Mouse (Mus musculus): ENCODE results near the gene Ccr4. TPM values are rescaled to one million over a fixed set of nuclear protein-coding genes. Genes with fewer than 3 reads are reported as not detected.

The Ccr4 gene
- polyA plus RNA-seq, 1 experiment: 2.6 TPM

DNA sequence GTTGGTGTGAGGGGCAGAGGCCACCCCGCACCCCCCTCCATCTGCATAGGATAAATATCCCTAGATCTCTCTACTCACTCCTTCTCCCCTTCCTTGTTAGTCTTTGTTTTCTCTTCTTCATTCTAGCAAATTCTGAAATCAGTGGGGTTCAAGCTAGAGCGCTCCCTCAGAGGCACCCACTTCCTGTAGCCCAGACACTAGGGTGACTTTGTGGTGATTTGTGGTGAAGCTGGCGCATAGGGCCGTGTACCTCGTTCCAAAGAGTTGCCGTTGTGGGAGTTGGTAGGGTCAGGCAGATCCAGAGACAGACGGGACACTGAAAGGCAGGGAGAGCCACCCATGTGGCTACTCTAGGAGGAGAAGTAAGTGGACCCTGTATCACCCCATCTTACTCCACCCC lies 42.1 kb downstream of the Ccr4 start:
- Histone ChIP-seq H3K36me3 (ENCODE audit: control insufficient read depth, insufficient read depth, low read length) (peaks cover 24% of the 10 kb centered on the region), H3K4me1 (ENCODE audit: control insufficient read depth, insufficient read depth, insufficient read length) (no peaks in the 10 kb centered on the region), H3K27me3 (ENCODE audit: control insufficient read depth, insufficient read depth, low read length) (no peaks in the 10 kb centered on the region), H3K27ac (ENCODE audit: insufficient read depth, low read length) (no peak overlapping the region), H3K4me3 (ENCODE audit: extremely low read depth, insufficient read depth, insufficient read length) (no peak overlapping the region)
- DNase-seq (ENCODE audit: low read depth in 1 of 2, low spot score in 2 of 2): no peak
- TF ChIP-seq POLR2A (IDR thresholded peaks at IDR 0.05; ENCODE audit: low read depth, low read length) (no peak), CTCF (IDR thresholded peaks at IDR 0.05; ENCODE audit: extremely low read depth, insufficient read depth, insufficient read length, insufficient replicate concordance) (no peak)
- 63% methylated on average over 7 of the region's 7 CpGs for WGBS

DNA sequence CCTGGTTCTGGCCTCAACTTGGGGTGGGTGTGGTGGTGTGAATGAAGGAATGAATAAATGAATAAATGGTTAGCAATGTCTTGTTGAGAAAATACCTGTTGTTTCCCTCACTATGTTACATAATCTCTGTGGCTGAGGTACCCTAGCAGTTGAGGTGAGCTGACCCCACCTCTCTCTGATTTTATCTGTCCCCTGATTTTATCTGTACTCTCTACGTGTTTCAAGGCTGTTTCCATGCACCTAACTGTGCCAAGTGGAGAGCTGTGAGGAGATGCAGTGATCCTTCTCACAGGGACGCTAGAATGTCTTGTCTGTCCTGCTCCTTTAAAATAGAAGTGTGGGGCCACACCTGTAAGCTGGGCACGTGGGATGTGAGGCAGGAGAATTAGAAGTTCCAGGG lies 46.3 kb downstream of the Ccr4 start:
- Histone ChIP-seq H3K4me3 (ENCODE audit: extremely low read depth, insufficient read depth, insufficient read length) (no peak overlapping the region), H3K27ac (ENCODE audit: insufficient read depth, low read length) (no peak overlapping the region), H3K4me1 (ENCODE audit: control insufficient read depth, insufficient read depth, insufficient read length) (no peaks in the 10 kb centered on the region), H3K36me3 (ENCODE audit: control insufficient read depth, insufficient read depth, low read length) (peaks cover 17% of the 10 kb centered on the region), H3K27me3 (ENCODE audit: control insufficient read depth, insufficient read depth, low read length) (no peaks in the 10 kb centered on the region)
- whole genome bisulfite sequencing: 79% methylated on average over 3 of the region's 3 CpGs
- no peak for DNase-seq (ENCODE audit: low read depth in 1 of 2, low spot score in 2 of 2)
- no peak for TF ChIP-seq POLR2A (IDR thresholded peaks at IDR 0.05; ENCODE audit: low read depth, low read length)
- no peak for TF ChIP-seq CTCF (IDR thresholded peaks at IDR 0.05; ENCODE audit: extremely low read depth, insufficient read depth, insufficient read length, insufficient replicate concordance)

DNA sequence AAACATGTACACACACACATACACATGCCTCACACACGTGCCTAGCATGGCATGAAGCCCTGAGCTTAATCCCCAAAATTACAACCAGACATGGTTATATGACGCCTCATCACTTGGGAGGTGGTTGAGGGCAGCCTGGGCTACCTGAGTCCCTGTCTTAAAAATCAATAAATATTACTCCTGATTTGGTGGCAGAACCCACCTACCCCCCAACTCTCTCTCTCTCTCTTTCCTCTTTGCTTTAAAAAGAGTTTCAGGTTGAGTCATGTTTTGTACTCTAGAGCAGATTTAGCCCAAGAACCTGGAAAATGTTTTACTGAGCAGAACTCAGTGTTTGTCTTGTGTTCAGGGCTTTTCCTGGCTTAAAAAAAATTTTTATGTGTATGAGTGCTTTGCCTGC lies 49.3 kb downstream of the Ccr4 start:
- Histone ChIP-seq H3K4me1 (ENCODE audit: control insufficient read depth, insufficient read depth, insufficient read length) (no peaks in the 10 kb centered on the region), H3K27me3 (ENCODE audit: control insufficient read depth, insufficient read depth, low read length) (no peaks in the 10 kb centered on the region), H3K4me3 (ENCODE audit: extremely low read depth, insufficient read depth, insufficient read length) (no peak overlapping the region), H3K36me3 (ENCODE audit: control insufficient read depth, insufficient read depth, low read length) (peaks cover 8% of the 10 kb centered on the region), H3K27ac (ENCODE audit: insufficient read depth, low read length) (no peak overlapping the region)
- DNase-seq (ENCODE audit: low read depth in 1 of 2, low spot score in 2 of 2): no peak
- TF ChIP-seq CTCF (IDR thresholded peaks at IDR 0.05; ENCODE audit: extremely low read depth, insufficient read depth, insufficient read length, insufficient replicate concordance): no peak
- no peak for TF ChIP-seq POLR2A (IDR thresholded peaks at IDR 0.05; ENCODE audit: low read depth, low read length)
- 92% methylated on average over 2 of the region's 2 CpGs for WGBS

DNA sequence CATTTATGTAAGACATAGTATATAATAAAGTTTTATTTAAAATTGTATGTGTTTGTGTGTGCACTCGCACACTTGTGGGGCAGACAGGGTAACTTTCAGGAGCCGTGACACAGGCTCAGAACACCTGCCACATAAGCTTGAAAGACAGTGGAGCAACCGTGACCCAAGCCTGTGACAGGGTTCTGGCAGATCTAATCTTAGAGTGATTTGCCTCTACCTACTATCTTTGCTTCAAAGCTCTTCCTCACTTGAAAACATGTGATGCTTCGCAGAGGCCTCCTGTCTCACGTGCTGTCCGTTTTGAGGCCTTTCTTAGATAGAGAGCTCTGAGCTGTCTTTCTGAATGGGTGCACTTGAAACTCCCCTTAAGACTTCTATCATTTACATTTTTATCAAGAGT lies 52.3 kb downstream of the Ccr4 start:
- TF ChIP-seq POLR2A (IDR thresholded peaks at IDR 0.05; ENCODE audit: low read depth, low read length): no peak
- TF ChIP-seq CTCF (IDR thresholded peaks at IDR 0.05; ENCODE audit: extremely low read depth, insufficient read depth, insufficient read length, insufficient replicate concordance): no peak
- Histone ChIP-seq H3K4me3 (ENCODE audit: extremely low read depth, insufficient read depth, insufficient read length) (no peak overlapping the region), H3K27me3 (ENCODE audit: control insufficient read depth, insufficient read depth, low read length) (no peaks in the 10 kb centered on the region), H3K27ac (ENCODE audit: insufficient read depth, low read length) (no peak overlapping the region), H3K4me1 (ENCODE audit: control insufficient read depth, insufficient read depth, insufficient read length) (no peaks in the 10 kb centered on the region), H3K36me3 (ENCODE audit: control insufficient read depth, insufficient read depth, low read length) (peaks cover 8% of the 10 kb centered on the region)
- DNase-seq (ENCODE audit: low read depth in 1 of 2, low spot score in 2 of 2): no peak
- 86% methylated on average over 6 of the region's 6 CpGs for WGBS

DNA sequence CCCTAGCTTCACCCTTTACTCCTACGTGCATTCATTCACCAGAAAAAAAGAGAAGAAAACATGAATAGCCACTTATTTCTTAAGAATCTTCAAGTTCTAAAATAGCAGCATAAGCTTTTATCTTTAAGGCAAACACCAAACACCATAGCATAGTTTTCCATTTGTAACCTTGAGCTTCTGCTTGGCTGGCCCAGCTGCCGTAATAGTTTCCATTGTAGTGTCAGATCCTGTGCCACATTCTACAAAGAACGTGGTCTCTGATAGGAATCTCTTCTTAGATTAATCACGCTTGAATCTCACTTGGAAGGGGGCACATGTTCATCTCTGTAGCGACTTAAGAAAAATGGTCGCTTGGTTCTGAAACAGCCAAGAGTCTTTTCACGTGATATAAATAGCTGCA lies 53.1 kb downstream of the Ccr4 start:
- WGBS: 70% methylated on average over 7 of the region's 7 CpGs
- no peak for DNase-seq (ENCODE audit: low read depth in 1 of 2, low spot score in 2 of 2)
- no peak for TF ChIP-seq CTCF (IDR thresholded peaks at IDR 0.05; ENCODE audit: extremely low read depth, insufficient read depth, insufficient read length, insufficient replicate concordance)
- TF ChIP-seq POLR2A (IDR thresholded peaks at IDR 0.05; ENCODE audit: low read depth, low read length): no peak
- H3K4me1 ChIP-seq (ENCODE audit: control insufficient read depth, insufficient read depth, insufficient read length): no peaks in the 10 kb centered on the region
- H3K27me3 ChIP-seq (ENCODE audit: control insufficient read depth, insufficient read depth, low read length): no peaks in the 10 kb centered on the region
- peaks cover 8% of the 10 kb centered on the region for H3K36me3 ChIP-seq (ENCODE audit: control insufficient read depth, insufficient read depth, low read length)
- H3K27ac ChIP-seq (ENCODE audit: insufficient read depth, low read length): no peak overlapping the region
- H3K4me3 ChIP-seq (ENCODE audit: extremely low read depth, insufficient read depth, insufficient read length): no peak overlapping the region

DNA sequence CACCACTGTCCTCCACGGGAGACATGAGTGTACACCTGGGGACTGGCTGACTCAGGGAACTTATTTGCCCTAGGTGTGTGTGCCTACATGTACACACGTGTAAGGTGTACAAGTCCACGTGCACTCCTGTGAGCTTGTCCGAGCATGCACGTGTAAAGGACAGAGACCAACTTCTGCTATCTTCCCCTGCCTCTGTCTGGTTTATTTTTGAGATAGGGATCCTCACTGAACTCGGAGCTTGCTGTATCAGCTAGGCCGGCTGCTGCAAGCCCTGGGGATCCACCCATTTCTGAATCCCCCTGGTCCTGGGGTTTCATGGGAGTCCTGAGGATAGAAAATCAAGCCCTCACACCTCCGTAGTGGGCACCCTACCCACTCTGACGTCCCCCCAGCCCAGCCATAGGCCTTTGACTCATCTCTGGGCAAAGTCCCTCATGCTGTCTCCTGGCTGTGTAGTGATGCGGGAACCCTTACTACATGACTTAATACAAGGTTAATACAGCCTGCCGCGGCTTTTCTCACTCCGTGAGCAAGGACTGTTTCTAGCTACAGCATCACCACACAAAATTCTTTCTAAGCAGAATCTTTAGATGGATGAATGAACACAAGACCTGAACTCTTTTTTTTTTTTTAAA lies 55.5 kb downstream of the Ccr4 start:
- TF ChIP-seq POLR2A (IDR thresholded peaks at IDR 0.05; ENCODE audit: low read depth, low read length) (no peak), CTCF (IDR thresholded peaks at IDR 0.05; ENCODE audit: extremely low read depth, insufficient read depth, insufficient read length, insufficient replicate concordance) (no peak)
- no peak overlapping the region for H3K4me3 ChIP-seq (ENCODE audit: extremely low read depth, insufficient read depth, insufficient read length)
- no peaks in the 10 kb centered on the region for H3K4me1 ChIP-seq (ENCODE audit: control insufficient read depth, insufficient read depth, insufficient read length)
- no peaks in the 10 kb centered on the region for H3K36me3 ChIP-seq (ENCODE audit: control insufficient read depth, insufficient read depth, low read length)
- 93% methylated on average over 13 of the region's 13 CpGs for WGBS
- DNase-seq (ENCODE audit: low read depth in 1 of 2, low spot score in 2 of 2): no peak
- no peaks in the 10 kb centered on the region for H3K27me3 ChIP-seq (ENCODE audit: control insufficient read depth, insufficient read depth, low read length)
- no peak overlapping the region for H3K27ac ChIP-seq (ENCODE audit: insufficient read depth, low read length)

DNA sequence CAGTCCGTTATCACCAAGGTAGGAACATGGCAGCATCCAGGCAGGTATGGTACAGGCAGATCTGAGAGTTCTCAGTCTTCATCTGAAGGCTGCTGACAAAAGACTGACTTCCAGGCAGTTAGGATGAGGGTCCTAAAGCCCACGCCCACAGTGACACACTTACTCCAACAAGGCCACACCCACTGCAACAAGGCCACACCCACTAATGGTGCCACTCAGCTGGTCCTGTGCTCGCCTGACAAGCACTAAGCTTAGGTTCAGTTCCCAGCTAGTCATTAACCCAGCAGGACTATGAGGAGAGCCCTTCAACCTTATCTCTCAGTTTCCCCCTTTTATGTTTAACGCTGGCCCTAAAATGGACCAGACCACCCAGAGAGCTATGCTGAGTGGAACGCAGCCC lies 56.0 kb downstream of the Ccr4 start:
- 87% methylated on average over 5 of the region's 5 CpGs for WGBS
- Histone ChIP-seq H3K27ac (ENCODE audit: insufficient read depth, low read length) (no peak overlapping the region), H3K4me1 (ENCODE audit: control insufficient read depth, insufficient read depth, insufficient read length) (no peaks in the 10 kb centered on the region), H3K27me3 (ENCODE audit: control insufficient read depth, insufficient read depth, low read length) (no peaks in the 10 kb centered on the region), H3K4me3 (ENCODE audit: extremely low read depth, insufficient read depth, insufficient read length) (no peak overlapping the region), H3K36me3 (ENCODE audit: control insufficient read depth, insufficient read depth, low read length) (no peaks in the 10 kb centered on the region)
- no peak for DNase-seq (ENCODE audit: low read depth in 1 of 2, low spot score in 2 of 2)
- TF ChIP-seq POLR2A (IDR thresholded peaks at IDR 0.05; ENCODE audit: low read depth, low read length) (no peak), CTCF (IDR thresholded peaks at IDR 0.05; ENCODE audit: extremely low read depth, insufficient read depth, insufficient read length, insufficient replicate concordance) (no peak)
